Mouse (Mus musculus) cerebellum, adult 9-11 months (tissue): Measurements from ENCODE around the gene Pof1b.

Experiments used
- DNase-seq: peaks from one replicate; pipeline ENCODE4 v3.0.0; 2022

The Pof1b gene

DNA sequence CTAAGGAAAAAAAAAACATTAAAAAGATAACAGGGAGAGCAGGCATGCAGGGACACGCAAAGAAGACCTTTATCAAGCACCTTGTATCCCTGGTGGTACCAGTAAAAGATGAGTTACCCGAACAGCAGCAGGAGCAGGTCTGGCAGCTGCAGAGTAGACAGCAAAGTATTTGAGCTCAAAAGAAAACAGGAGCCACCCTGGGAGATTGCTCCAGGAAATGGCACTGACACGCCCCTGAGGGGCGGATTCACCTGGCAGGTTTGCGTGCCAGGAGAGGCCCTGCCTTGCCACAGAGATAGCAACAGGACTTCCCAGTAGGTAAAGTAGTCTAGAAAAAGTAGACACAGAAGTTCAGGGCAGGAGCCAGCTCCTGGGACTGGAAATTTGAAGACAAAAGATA is at the start of gene Pof1b:
TSS of gene Pof1b (minus strand) at position 144 of the 400 bp plus-strand sequence.
- no peak for DNase-seq

DNA sequence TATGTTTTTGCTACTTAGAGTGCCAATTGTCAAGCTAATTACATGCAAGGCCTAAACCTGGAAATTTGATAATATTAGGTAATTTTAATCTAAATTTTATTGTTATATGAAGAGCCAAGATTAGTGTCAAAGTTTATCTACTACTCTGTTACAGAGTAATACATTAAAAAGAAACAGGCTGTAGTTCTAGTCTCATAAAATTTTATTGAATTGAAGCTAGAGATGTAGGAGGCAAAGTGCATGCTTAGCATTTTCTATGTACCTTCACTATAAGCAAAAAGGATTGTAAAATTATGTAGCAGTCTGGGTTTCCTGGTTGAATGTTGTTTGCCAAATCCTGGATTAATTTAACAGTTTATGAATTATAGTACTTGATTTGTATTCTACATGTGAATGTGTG is 18.1 kb upstream of the Pof1b start:
- DNase-seq, result no peak

DNA sequence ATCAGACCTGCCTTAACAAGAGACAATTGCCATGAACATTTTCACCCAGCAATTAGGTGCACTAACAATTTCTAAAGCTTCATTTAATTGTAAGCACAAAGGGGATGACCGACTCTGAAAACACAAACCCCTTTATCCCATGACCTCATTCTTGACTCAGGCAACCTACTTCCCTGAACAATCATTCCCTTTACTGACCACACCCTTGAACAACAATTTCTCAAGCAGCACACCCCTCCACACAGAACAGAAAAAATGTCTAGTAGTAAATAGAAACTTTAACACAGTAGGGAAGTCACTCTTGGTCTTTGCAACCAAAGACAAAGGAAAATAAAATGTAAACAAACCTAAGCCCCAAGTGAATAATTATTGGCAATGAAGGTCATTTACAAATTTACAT is 4.1 kb downstream of the Pof1b start:
- DNase-seq, result no peak

DNA sequence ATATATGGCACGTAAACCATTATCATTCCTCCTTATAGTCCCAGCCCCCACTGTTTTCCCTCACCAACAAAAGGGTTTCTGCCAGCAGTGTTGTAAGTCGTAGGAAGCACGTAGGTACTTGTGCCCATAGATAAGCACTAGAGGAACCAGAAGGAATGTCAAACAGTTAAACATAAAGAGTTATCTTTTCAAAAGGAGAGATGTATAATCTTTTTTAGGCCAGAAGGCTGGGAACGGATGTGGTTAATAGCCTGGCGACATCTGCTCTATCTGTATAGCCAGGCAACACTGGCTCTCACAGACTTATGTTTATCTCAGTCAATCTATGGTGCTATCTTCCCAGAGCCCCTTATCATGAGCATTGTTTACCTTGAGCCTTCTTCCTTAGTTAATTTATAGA is 17.8 kb downstream of the Pof1b start:
- no peak for DNase-seq

DNA sequence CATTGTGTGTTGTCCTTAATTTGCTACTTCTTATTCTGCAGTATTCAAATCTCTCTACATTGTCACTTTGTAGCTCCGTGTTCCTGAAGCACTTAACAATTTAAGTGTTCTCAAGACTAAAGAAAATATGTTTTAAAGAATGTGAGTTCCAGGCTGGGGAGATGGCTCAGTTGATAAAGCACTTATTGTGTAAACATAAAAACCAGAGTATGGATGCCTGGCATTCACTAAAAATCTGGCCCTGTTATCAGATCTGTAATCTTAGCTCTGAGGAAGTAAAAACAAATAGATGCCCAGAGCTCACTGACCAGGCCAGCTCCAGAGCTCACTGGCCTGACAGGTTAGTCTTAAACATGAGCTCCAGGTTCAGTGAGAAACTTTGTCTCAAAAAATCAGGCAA is 22.9 kb downstream of the Pof1b start:
- no peak for DNase-seq

DNA sequence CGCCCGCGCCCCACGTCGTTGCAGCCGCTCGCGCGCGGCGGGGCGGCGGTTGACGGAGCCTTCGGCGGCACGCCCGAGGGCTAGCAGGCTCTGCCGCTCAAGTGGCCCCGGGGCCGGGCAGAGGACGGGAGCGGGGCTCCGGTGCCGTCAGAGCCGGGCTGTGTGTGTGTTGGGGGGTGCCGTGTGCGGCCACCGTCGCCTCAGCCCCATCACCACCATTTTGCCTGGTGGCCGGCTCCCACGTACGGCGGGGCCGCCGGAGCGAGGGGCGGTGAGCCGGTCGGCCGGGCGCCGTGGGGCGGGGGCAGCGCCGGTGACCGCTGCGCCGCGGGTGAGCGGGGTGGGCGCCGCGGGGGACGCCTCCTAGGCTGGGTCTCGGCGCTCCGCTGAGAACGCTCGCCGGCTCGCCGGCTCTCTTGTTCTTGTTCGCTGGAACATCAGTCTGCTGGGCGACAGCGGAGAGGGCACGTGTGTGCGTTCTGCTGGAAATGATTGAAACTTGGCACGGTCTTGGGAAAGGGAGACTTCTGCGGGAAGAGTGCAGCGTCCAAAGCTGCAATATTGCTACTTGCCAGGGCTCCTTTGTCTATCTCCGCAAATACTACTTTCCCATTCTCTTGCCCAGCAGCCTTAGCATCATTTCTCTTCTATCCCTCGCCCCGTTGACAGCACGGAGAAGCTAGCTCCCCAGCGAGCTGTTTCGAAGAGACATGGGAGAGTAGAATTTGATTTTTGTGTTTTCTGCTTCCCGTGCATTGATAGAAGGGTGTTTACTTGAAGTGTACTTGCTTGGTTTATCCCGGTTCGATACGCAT is 96.9 kb downstream of the Pof1b start:
- DNase-seq, result peak; percentile 43

DNA sequence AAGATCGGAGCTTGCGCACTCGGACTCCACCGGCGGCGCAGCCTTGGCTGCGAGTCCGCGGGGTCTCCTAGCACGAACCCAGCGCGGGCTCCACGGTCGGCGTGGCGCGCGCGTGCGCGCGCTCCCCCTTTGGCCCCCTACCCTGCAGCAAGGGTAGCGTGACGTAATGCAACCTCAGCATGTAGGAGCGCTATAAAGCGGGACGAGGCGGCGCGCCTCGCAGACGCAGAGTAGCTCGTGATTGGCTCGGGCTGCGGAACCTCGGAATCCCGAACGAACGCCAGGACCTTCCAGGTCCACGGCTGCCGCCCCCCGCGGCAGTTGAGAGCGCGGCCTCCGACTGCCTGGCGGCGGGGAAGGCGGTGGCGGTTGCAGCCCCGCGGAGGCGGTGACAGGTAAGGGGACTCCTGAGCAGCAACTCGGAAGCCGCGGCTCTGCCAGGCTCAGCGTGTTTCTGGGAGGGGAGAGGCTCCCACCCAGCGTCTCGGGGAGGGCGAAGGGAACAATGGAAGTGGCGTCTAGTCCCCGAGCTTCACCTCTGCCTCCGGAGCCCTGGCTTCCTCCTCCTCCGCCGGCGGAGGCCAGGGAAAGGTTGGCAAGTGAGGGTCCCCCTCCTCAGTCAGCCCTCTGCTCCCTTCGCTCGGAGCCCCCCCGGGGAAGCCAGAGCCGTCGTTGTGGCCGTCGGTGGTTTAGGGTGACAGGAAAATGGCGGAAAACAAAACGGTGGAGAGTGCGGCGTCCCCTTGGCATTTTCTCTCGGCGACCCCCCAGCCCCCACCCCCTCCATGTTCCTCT is 97.7 kb downstream of the Pof1b start, which contains the start of gene Zfp711:
TSS of gene Zfp711 (plus strand) at position 16 of the 795 bp plus-strand sequence.
- peak; percentile 77 for DNase-seq
